Mouse (Mus musculus) cerebellum, adult 2 months (tissue): Measurements from ENCODE around the gene Veph1. TPM values are rescaled to one million over a fixed set of nuclear protein-coding genes. Genes with fewer than 3 reads are reported as not detected.
A peak's percentile ranks its signal among the peaks of the same experiment; 100 is the strongest.

Experiments used
- DNase-seq, 2 experiments: peaks; one replicate each; pipeline ENCODE4 v3.0.0; 2021
- H3K27ac ChIP-seq: fragments of 200-500 bp; 2 replicates; pipeline ENCODE4 v1.5.1; 2012; ENCODE audit warnings: low read length, control low read depth, inconsistent platforms; ENCODE audit not compliant: insufficient read depth
- H3K27me3 ChIP-seq: fragments of 200-500 bp; 2 replicates; pipeline ENCODE4 v1.6.1; 2012; ENCODE audit warnings: inconsistent platforms, mild to moderate bottlenecking, low read length, moderate library complexity; ENCODE audit not compliant: control insufficient read depth, insufficient read depth
- H3K4me1 ChIP-seq: fragments of 200-500 bp; 2 replicates; pipeline ENCODE4 v1.6.1; 2011; ENCODE audit warnings: low read length; ENCODE audit not compliant: control insufficient read depth, insufficient read depth
- H3K4me3 ChIP-seq: fragments of 200-500 bp; replicated peaks from 2 replicates; pipeline ENCODE3; 2011; ENCODE audit warnings: mild to moderate bottlenecking, low read depth, low read length, control low read depth; ENCODE audit not compliant: insufficient read depth
- CTCF ChIP-seq: fragments of 200-500 bp; IDR thresholded peaks from 2 replicates; pipeline ENCODE4 v1.5.1; 2011; ENCODE audit warnings: low read depth, mild to moderate bottlenecking, control low read depth, low read length, moderate library complexity, borderline replicate concordance; ENCODE audit not compliant: insufficient read depth
- POLR2A ChIP-seq: fragments of 200-500 bp; IDR thresholded peaks from 2 replicates; pipeline ENCODE4 v1.6.1; 2011; ENCODE audit warnings: low read length, control low read depth, borderline replicate concordance; ENCODE audit not compliant: insufficient read depth
- WGBS: fragments of 180-500 bp; shearing (Covaris S2); methylation state at CpG from one replicate; pipeline ENCODE4 v1.1.7; 2018; 5-methylcytosine and 5-hydroxymethylcytosine counted together
- polyA plus RNA-seq: library from polyadenylated mRNA; depleted of rRNA; stranded (reverse); fragments of >200 nt; gene quantifications from 2 replicates; pipeline ENCODE4 v1.2.3, GENCODE M21; 2012

Veph1 gene
- polyA plus RNA-seq, 1 experiment = 0.08 TPM

DNA sequence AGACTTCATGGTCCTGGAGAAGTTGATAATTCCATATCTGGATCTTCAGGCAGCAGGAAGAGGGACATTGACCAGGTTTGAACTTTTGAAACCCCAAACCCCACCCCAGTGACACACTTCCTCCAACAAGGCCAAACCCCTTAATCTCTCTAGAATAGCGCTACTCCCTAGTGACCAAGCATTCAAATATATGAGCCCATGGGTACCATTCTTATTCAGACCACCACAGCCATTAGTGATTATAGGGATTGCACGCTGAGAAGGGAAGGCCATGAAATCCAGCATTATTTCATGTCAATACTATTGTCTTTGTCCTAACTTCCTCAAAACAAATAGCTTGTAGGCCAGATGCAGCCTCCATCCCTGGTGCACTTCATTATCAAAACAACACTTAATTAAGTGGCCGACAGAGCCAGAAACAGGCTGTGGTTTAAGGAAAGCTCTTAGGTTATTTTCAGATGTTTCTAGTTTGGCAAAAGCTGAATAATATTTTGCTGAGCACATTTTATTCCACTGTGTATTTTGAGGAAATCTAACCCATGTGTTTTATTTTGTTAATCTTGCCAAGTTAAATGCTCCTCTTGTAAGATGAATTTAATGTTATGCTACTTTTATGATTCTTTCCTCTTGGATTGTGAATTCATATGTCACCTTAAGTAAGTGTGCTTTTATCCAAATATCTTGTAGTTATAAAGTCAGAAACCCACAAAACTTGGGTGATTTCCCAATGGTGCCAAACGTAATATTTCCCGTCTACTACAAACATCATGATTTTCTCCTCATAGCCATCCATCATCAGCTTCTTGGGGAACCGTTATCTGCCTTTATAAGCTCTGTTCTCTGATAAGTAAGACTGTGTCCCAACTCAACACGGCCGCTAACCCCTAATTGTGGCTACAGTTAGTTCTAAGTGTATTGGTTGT lies 18.4 kb upstream of the Veph1 start:
- 88% methylated on average over 8 of the region's 8 CpGs for WGBS
- H3K27ac ChIP-seq = no peak overlapping the region
- H3K4me3 ChIP-seq = no peak overlapping the region
- no peak for TF ChIP-seq CTCF
- TF ChIP-seq POLR2A = no peak
- no peaks in the 10 kb centered on the region for H3K4me1 ChIP-seq
- DNase-seq = no peak
- no peaks in the 10 kb centered on the region for H3K27me3 ChIP-seq

DNA sequence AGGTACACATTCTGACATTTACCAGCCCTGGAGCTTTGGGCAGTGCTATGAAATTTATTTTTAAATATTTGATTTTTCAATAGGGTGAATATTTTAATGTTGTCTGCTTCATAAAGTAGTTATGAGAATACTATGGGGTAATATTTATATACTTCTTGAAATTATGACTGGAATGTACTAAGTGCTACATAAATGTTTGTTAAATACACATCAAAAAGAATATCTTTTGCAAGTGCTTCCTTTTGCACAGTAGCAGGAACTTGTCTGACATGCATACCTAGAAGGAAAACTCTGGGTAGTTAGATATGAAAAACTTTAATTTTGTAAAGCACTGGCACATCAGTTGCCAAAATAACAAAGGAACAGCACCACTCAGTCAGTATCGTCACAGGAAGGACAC lies 13.9 kb upstream of the Veph1 start:
- no peaks in the 10 kb centered on the region for H3K4me1 ChIP-seq
- H3K4me3 ChIP-seq = no peak overlapping the region
- WGBS = 94% methylated on average over 1 of the region's 1 CpGs
- no peak overlapping the region for H3K27ac ChIP-seq
- DNase-seq = no peak
- TF ChIP-seq CTCF (no peak), POLR2A (no peak)
- H3K27me3 ChIP-seq = no peaks in the 10 kb centered on the region

DNA sequence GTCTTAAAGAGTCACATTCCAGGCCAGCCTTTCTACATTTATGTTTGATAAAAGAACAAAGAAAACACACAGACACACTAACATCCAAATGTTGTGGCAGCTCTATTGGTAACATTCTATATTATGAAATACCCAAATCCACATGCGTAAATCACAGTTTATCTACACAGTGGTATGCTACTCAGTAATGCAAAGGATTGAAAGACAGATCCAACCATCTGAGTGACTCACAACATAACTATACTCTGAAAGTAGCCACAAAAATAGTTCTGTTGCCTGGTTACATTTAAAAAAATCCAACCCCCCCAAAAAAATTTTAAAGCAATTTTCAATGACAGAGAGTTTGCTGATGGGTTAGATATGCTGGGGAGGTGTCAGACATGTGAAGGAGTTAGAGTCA lies 12.9 kb upstream of the Veph1 start:
- no peak for TF ChIP-seq POLR2A
- TF ChIP-seq CTCF = no peak
- H3K27me3 ChIP-seq = no peaks in the 10 kb centered on the region
- no peak for DNase-seq
- 96% methylated on average over 1 of the region's 1 CpGs for WGBS
- H3K4me3 ChIP-seq = no peak overlapping the region
- no peaks in the 10 kb centered on the region for H3K4me1 ChIP-seq
- H3K27ac ChIP-seq = no peak overlapping the region

DNA sequence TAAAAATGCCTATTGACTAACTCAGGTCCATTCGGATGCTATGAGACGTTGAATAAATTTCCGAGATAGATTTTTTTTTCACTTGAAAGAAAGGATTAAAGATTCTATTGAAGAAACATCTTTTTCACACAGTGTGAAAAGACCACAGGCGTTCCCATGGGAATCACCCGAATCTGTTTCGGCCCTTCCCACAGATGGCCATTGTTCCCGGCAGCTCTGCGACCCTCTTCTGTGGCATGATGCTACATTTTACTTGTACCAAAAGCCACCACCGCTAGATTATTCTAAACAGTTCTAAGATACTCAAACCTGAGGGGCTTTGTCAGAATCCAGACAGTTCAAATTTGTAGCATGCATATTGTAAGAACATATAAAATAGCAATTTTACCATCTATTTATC lies 1.4 kb downstream of the Veph1 start:
- DNase-seq = no peak
- Histone ChIP-seq H3K4me3 (no peak overlapping the region), H3K4me1 (no peaks in the 10 kb centered on the region; the same call in 1 of the 2 replicates), H3K27ac (no peak overlapping the region), H3K27me3 (no peaks in the 10 kb centered on the region)
- WGBS = 40% methylated on average over 9 of the region's 9 CpGs
- TF ChIP-seq POLR2A (no peak), CTCF (no peak)

DNA sequence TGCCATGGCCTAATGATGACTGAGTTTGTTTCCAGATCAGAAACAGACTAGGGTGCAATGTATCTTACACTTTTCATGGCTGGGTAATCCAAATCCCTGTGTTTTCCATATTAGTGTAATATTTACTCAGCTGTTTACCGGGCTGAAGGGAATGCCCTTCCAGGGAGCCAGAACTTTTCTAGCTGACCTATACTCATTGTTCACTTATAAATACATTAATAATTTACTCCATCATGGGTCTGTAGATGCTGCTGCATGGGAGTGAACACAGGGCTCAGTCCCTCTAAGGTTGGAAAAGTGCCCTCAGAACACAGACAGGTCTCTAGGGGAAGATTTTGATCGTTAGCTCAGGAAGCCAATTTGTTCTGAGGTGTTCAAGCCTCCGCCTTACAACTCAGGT lies 1.9 kb downstream of the Veph1 start:
- H3K27me3 ChIP-seq = no peaks in the 10 kb centered on the region
- H3K4me1 ChIP-seq = no peaks in the 10 kb centered on the region; the same call in 1 of the 2 replicates
- no peak overlapping the region for H3K27ac ChIP-seq
- no peak for DNase-seq
- TF ChIP-seq POLR2A (no peak), CTCF (no peak)
- 74% methylated on average over 3 of the region's 3 CpGs for WGBS
- no peak overlapping the region for H3K4me3 ChIP-seq

DNA sequence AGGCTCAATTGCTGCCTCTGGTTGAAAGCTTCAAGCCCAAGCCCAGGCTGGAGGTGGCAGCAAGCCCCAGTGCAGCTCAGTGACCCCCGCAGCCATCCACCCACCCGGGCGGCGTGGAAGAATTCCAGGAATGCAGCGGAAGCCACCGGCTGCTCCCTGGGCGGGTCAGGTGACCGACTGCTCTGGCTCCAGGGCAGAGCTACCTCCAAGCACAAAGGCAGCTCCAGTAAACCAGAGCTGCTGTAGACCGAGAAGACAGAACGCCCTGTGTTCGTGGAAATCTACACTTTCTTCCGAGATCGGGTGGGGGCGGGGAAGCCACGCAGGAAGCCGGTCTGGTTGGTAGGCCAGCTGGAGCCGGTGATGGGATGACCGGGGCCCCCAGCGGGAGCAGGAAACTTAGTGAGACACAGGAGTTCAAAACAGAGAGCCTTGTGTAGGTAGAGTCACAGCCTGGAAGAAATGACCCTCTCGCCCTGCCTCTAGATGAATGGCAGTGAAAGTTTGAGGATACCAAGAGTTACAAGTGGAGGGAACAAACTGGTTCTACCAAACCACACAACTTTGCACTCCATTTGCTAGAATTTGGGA lies 4.2 kb downstream of the Veph1 start:
- H3K4me3 ChIP-seq = no peak overlapping the region
- no peaks in the 10 kb centered on the region for H3K27me3 ChIP-seq
- no peak overlapping the region for H3K27ac ChIP-seq
- peak in 1 of 2 experiments; percentile 7 for DNase-seq
- H3K4me1 ChIP-seq = no peaks in the 10 kb centered on the region; the same call in 1 of the 2 replicates
- TF ChIP-seq POLR2A (no peak), CTCF (no peak)
- WGBS = 14% methylated on average over 20 of the region's 20 CpGs

DNA sequence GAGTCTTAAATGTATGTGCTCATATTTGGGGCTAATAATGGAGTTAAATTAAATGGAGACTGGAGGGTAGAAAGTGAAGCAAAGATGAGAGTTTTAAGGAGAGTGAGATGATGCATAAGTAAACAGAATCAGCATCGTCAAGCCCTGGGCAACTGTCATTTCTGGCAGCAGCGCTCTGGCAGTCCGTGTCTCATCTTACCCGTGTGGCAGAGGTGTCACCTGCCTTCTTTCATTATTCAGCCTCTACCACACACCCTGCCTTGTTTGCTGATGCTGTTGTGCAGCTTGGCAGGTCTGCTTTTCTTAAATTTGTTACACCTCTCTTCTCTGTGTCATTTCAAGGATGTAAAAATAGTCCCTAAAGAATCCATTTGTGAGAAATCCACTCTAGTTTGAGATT lies 33.4 kb downstream of the Veph1 start:
- no peak overlapping the region for H3K4me3 ChIP-seq
- 34% methylated on average over 4 of the region's 4 CpGs for WGBS

DNA sequence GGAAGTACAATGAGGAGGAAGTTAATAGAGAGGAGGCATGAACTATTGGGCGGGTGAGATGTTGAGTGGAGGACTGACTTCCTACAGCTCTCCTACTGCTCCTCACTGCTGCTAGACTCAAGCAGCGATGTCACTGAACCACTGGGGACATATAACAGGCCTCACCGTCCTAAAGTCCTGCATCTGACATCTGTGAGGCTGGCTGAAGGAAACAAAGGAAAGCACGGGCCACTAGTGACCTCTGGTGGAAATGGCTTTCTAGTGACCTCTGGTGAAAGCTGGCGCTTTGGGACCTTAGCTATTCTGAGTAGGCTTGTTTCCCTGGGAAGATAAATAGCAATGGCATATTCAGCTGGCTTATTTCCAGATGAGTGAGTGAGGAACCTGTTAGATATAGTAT lies 34.3 kb downstream of the Veph1 start:
- no peak overlapping the region for H3K4me3 ChIP-seq
- no peaks in the 10 kb centered on the region for H3K27me3 ChIP-seq
- DNase-seq = no peak
- 54% methylated on average over 5 of the region's 5 CpGs for WGBS
- H3K27ac ChIP-seq = no peak overlapping the region
- no peaks in the 10 kb centered on the region for H3K4me1 ChIP-seq
- no peak for TF ChIP-seq POLR2A
- TF ChIP-seq CTCF = peak; percentile 22; the same call in 1 of the 2 replicates

More for the DNA sequence above, 33.4 kb downstream of the Veph1 start:
- H3K27ac ChIP-seq = no peak overlapping the region
- no peaks in the 10 kb centered on the region for H3K4me1 ChIP-seq
- DNase-seq = no peak
- no peaks in the 10 kb centered on the region for H3K27me3 ChIP-seq
- TF ChIP-seq POLR2A = no peak
- no peak for TF ChIP-seq CTCF
